Mouse (Mus musculus) intestine, embryonic 16.5 days (tissue): ENCODE data around the gene Celsr1. TPM values are rescaled to one million over a fixed set of nuclear protein-coding genes. Genes with fewer than 3 reads are reported as not detected.
A peak's percentile ranks its signal among the peaks of the same experiment; 100 is the strongest.

ENCODE experiments used
- ATAC-seq: fragments of 200-750 bp; cut with Nextera tagmentation; 2 replicates; pipeline ENCODE4 v1.8.0; 2017; ENCODE audit warnings: moderate TSS enrichment, moderate library complexity
- H3K27ac ChIP-seq: fragments of 300-500 bp; sonication (generic); 2 replicates; pipeline ENCODE4 v1.5.1; 2014; ENCODE audit warnings: mild to moderate bottlenecking, low read length
- H3K27me3 ChIP-seq: fragments of 300-500 bp; sonication (generic); replicated peaks from 2 replicates; pipeline ENCODE4 v1.6.1; 2014; ENCODE audit warnings: low read length, control low read depth, mixed read lengths; ENCODE audit not compliant: control insufficient read depth, insufficient read depth
- H3K36me3 ChIP-seq: fragments of 300-500 bp; sonication (generic); 2 replicates; pipeline ENCODE4 v1.6.1; 2014; ENCODE audit warnings: low read length, control low read depth; ENCODE audit not compliant: control insufficient read depth, insufficient read depth
- H3K4me1 ChIP-seq: fragments of 300-500 bp; sonication (generic); 2 replicates; pipeline ENCODE4 v1.6.1; 2014; ENCODE audit warnings: low read length, control low read depth, mixed read lengths; ENCODE audit not compliant: control insufficient read depth, insufficient read depth
- H3K4me2 ChIP-seq: fragments of 300-500 bp; sonication (generic); 2 replicates; pipeline ENCODE4 v1.6.1; 2014; ENCODE audit warnings: low read depth, low read length, control low read depth
- H3K4me3 ChIP-seq: fragments of 300-500 bp; sonication (generic); 2 replicates; pipeline ENCODE4 v1.5.1; 2014; ENCODE audit warnings: mild to moderate bottlenecking, low read length
- H3K9ac ChIP-seq: fragments of 300-500 bp; sonication (generic); 2 replicates; pipeline ENCODE4 v1.6.1; 2014; ENCODE audit warnings: low read depth, low read length
- H3K9me3 ChIP-seq: fragments of 300-500 bp; sonication (generic); 2 replicates; pipeline ENCODE4 v1.6.1; 2016; ENCODE audit warnings: low read length, control low read depth; ENCODE audit not compliant: control insufficient read depth
- WGBS: fragments of 180-500 bp; shearing (Covaris S2); extraction: QIAGEN DNeasy Blood & Tissue Kit; methylation state at CpG from one replicate; pipeline ENCODE4 v1.1.7; 2014; 5-methylcytosine and 5-hydroxymethylcytosine counted together
- polyA plus RNA-seq: library from polyadenylated mRNA; unstranded; fragments of >200 nt; fragmentation: Nextera tagmentation; extraction: Ambion mirVana; gene quantifications from 2 replicates; pipeline ENCODE4 v1.2.1, GENCODE M21; 2015

Gene Celsr1
- polyA plus RNA-seq, result 0.51 and 0.70 TPM in 2 replicates

- H3K36me3 ChIP-seq, result no peaks in the 10 kb centered on the region
These were observed at the start of gene Celsr1 for GRCm38 (mm10) chr15:86033191-86033841. Gene Celsr1 (minus strand): TSS chr15:86033777.

GRCm38 (mm10) chr15:86083261-86083741 lies 49.7 kb upstream of the Celsr1 start:
- no peak overlapping the region for H3K4me3 ChIP-seq
- no peak overlapping the region for H3K4me2 ChIP-seq
- no peak for ATAC-seq
- H3K9me3 ChIP-seq, result no peaks in the 10 kb centered on the region
- H3K27ac ChIP-seq, result no peak overlapping the region
- WGBS, result 42% methylated on average over 6 of the region's 6 CpGs
- H3K27me3 ChIP-seq, result no peaks in the 10 kb centered on the region
- no peaks in the 10 kb centered on the region for H3K36me3 ChIP-seq
- no peak overlapping the region for H3K9ac ChIP-seq
- peaks cover 71% of the 10 kb centered on the region for H3K4me1 ChIP-seq

More at GRCm38 (mm10) chr15:86033191-86033841, at the start of gene Celsr1:
- Histone ChIP-seq H3K4me1 (peaks cover 22% of the 10 kb centered on the region), H3K9ac (peak within 1 kb of the TSS; percentile 63), H3K9me3 (peaks cover 7% of the 10 kb centered on the region; the same call in 1 of the 2 replicates), H3K4me2 (peak within 1 kb of the TSS; percentile 90), H3K27me3 (peaks cover 34% of the 10 kb centered on the region), H3K4me3 (peak within 1 kb of the TSS; percentile 62), H3K27ac (peak within 1 kb of the TSS; percentile 5; the same call in 1 of the 2 replicates)
- 1% methylated on average over 73 of the region's 80 CpGs for WGBS
- peak; percentile 21; the same call in 1 of the 2 replicates for ATAC-seq

DNA sequence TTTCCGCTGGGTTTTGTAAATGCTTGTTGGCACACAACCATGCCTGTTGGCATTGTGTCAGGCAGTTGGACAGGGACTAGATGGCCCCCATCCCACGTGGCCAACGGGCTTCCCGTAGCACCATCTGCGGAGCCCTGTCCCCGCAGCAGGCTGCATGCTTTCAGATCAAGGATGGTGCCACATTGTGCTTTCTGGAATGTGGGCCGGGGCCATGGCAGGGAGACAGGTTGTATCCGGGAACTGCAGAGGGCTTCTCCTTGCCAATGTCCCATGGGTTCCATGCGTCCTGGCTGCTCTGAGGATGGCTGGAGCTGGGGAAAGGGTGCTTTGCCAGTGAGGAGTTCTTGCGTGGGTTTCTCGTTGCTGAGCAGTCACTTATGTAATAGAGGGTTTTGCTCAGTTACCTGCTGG lies 49.0 kb upstream of the Celsr1 start:
- peaks cover 73% of the 10 kb centered on the region for H3K4me1 ChIP-seq
- H3K9ac ChIP-seq, result no peak overlapping the region
- H3K27ac ChIP-seq, result no peak overlapping the region
- no peak overlapping the region for H3K4me2 ChIP-seq
- ATAC-seq, result no peak
- WGBS, result 87% methylated on average over 11 of the region's 11 CpGs
- H3K27me3 ChIP-seq, result no peaks in the 10 kb centered on the region
- no peaks in the 10 kb centered on the region for H3K36me3 ChIP-seq
- H3K4me3 ChIP-seq, result no peak overlapping the region
- no peaks in the 10 kb centered on the region for H3K9me3 ChIP-seq

DNA sequence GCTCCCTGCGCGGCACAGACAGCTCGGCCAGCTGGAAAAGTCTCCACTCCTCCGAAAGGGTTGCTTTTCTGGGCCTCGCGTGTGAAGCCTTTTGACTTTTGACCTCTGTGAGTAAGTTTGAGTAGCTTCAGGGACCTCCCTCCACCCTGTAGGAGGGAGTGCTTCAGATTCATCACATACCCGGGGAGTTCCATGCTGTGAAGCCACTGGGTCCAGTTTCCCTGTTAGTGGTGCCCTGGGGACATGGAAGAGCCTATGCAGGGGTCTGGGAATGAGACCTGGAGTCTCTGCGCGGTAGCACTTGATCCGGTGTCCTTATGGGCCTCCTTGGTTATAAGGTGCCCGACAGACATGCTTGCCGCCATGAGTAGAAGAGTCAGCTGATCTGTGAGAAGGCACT lies 48.1 kb upstream of the Celsr1 start:
- WGBS, result 75% methylated on average over 12 of the region's 12 CpGs
- H3K9ac ChIP-seq, result 0 out of 2 replicates have a peak overlapping the region, but pooled peaks have one; percentile 14
- no peaks in the 10 kb centered on the region for H3K9me3 ChIP-seq
- no peak for ATAC-seq
- no peak overlapping the region for H3K27ac ChIP-seq
- no peak overlapping the region for H3K4me3 ChIP-seq
- H3K36me3 ChIP-seq, result no peaks in the 10 kb centered on the region
- peaks cover 72% of the 10 kb centered on the region for H3K4me1 ChIP-seq
- no peaks in the 10 kb centered on the region for H3K27me3 ChIP-seq
- no peak overlapping the region for H3K4me2 ChIP-seq

DNA sequence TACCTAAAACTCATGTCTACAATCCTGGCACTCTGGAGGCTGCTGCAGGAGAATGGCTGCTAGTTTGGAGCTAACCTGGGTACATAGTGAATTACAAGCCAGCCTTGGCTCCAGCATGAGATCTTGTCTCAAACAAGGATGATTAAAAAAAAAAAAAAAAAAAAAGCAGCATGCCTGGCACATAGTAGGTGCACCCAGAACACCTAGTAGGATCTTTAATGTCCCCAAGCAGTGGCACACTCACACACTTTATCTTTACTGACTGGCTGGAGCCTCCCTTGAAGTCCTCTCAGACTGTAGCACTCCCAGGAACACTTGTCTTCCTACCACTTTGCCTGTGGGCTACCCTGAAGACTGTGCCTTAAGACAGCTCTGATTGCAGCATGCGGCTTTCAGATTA lies 46.8 kb upstream of the Celsr1 start:
- ATAC-seq, result no peak
- H3K4me1 ChIP-seq, result peaks cover 72% of the 10 kb centered on the region
- no peaks in the 10 kb centered on the region for H3K9me3 ChIP-seq
- no peak overlapping the region for H3K27ac ChIP-seq
- no peak overlapping the region for H3K4me3 ChIP-seq
- H3K36me3 ChIP-seq, result no peaks in the 10 kb centered on the region
- H3K27me3 ChIP-seq, result no peaks in the 10 kb centered on the region
- H3K4me2 ChIP-seq, result no peak overlapping the region
- 100% methylated on average over 1 of the region's 1 CpGs for WGBS
- H3K9ac ChIP-seq, result no peak overlapping the region

GRCm38 (mm10) chr15:86079876-86080275 lies 46.3 kb upstream of the Celsr1 start:
- no peak for ATAC-seq
- H3K4me3 ChIP-seq, result no peak overlapping the region
- H3K27ac ChIP-seq, result no peak overlapping the region
- no peaks in the 10 kb centered on the region for H3K36me3 ChIP-seq
- H3K4me2 ChIP-seq, result no peak overlapping the region
- H3K4me1 ChIP-seq, result peaks cover 68% of the 10 kb centered on the region
- 69% methylated on average over 4 of the region's 4 CpGs for WGBS
- no peak overlapping the region for H3K9ac ChIP-seq
- H3K9me3 ChIP-seq, result no peaks in the 10 kb centered on the region
- H3K27me3 ChIP-seq, result no peaks in the 10 kb centered on the region

- peaks cover 66% of the 10 kb centered on the region for H3K4me1 ChIP-seq
- H3K9ac ChIP-seq, result no peak overlapping the region
- H3K4me2 ChIP-seq, result no peak overlapping the region
- no peaks in the 10 kb centered on the region for H3K9me3 ChIP-seq
- H3K27me3 ChIP-seq, result no peaks in the 10 kb centered on the region
- H3K36me3 ChIP-seq, result no peaks in the 10 kb centered on the region
- H3K4me3 ChIP-seq, result no peak overlapping the region
- no peak for ATAC-seq
- WGBS, result 66% methylated on average over 5 of the region's 5 CpGs
- H3K27ac ChIP-seq, result no peak overlapping the region; the same call in 1 of the 2 replicates
These were observed 45.9 kb upstream of the Celsr1 start for GRCm38 (mm10) chr15:86079467-86079866.

GRCm38 (mm10) chr15:86078481-86079216 lies 45.1 kb upstream of the Celsr1 start:
- Histone ChIP-seq H3K4me3 (no peak overlapping the region), H3K4me1 (peaks cover 72% of the 10 kb centered on the region), H3K9ac (no peak overlapping the region), H3K9me3 (no peaks in the 10 kb centered on the region), H3K27ac (no peak overlapping the region; the same call in 1 of the 2 replicates), H3K27me3 (no peaks in the 10 kb centered on the region), H3K36me3 (no peaks in the 10 kb centered on the region), H3K4me2 (no peak overlapping the region)
- WGBS, result 62% methylated on average over 18 of the region's 18 CpGs
- no peak for ATAC-seq

DNA sequence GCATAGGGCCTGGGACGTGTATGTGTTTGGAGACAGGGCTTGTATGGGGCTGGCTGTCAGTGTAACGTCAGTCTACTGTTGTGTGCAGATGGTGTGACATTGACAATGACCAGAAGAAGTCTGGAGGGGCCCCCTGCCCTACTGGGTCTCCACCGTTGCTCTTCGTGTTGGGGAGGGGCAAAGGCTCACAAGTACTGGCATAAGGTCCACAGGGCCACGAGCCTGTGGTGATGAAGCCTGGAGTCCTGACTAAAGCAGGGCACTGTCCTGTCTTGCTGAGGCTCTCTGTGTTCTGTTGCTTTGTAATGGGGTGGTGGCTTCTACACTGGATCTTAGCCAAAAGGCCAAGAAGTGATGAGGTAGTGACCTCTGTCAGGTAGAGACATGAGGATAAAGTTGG lies 44.4 kb upstream of the Celsr1 start:
- Histone ChIP-seq H3K4me1 (peaks cover 68% of the 10 kb centered on the region), H3K9ac (no peak overlapping the region), H3K4me3 (no peak overlapping the region), H3K4me2 (no peak overlapping the region), H3K27ac (no peak overlapping the region), H3K27me3 (no peaks in the 10 kb centered on the region), H3K36me3 (no peaks in the 10 kb centered on the region), H3K9me3 (no peaks in the 10 kb centered on the region)
- ATAC-seq, result no peak
- WGBS, result 56% methylated on average over 5 of the region's 5 CpGs
